Mouse (Mus musculus): ENCODE results near the gene A2m.

GRCm38 (mm10) chr6:121635878-121636371 lies 749 bp downstream of the A2m start:
- TF ChIP-seq POLR2A (IDR thresholded peaks at IDR 0.05; ENCODE audit: control insufficient read depth, extremely low read depth, insufficient read depth, low read length, poor library complexity) (no peak), CTCF (IDR thresholded peaks at IDR 0.05; ENCODE audit: borderline replicate concordance, control insufficient read depth, extremely low read depth, insufficient read depth, low read length, poor library complexity) (no peak)

All from thymus, adult 2 months (tissue).